Mouse (Mus musculus) erythroblast, embryonic 14.5 days (primary cell): Measurements from ENCODE around the gene Rasa3. TPM values are rescaled to one million over a fixed set of nuclear protein-coding genes. Genes with fewer than 3 reads are reported as not detected.

Experiments
- H3K27me3 ChIP-seq: 2 replicates; pipeline ENCODE4 v1.6.1; 2012; ENCODE audit warnings: inconsistent platforms; ENCODE audit not compliant: control insufficient read depth
- H3K36me3 ChIP-seq: 2 replicates; pipeline ENCODE4 v1.6.1; 2012; ENCODE audit warnings: mild to moderate bottlenecking, inconsistent platforms; ENCODE audit not compliant: control insufficient read depth
- H3K4me1 ChIP-seq: 2 replicates; pipeline ENCODE4 v1.6.1; 2012; ENCODE audit warnings: inconsistent platforms; ENCODE audit not compliant: control insufficient read depth
- H3K4me3 ChIP-seq: replicated peaks from 2 replicates; pipeline ENCODE3; 2012; ENCODE audit warnings: moderate library complexity, mild to moderate bottlenecking, inconsistent platforms
- H3K9me3 ChIP-seq: 2 replicates; pipeline ENCODE4 v1.6.1; 2012; ENCODE audit warnings: low read length, inconsistent platforms, mixed read lengths; ENCODE audit not compliant: control insufficient read depth
- GATA1 ChIP-seq: IDR thresholded peaks from 2 replicates; pipeline ENCODE4 v1.6.1; 2012; ENCODE audit warnings: low read length, inconsistent platforms, mixed read lengths
- TAL1 ChIP-seq: IDR thresholded peaks from 3 replicates; pipeline ENCODE4 v1.6.1; 2012; ENCODE audit warnings: low read length, inconsistent platforms, mixed read lengths
- polyA plus RNA-seq: library from polyadenylated mRNA; stranded (reverse); fragments of >175 nt; gene quantifications from 2 replicates; pipeline ENCODE4 v1.2.3, GENCODE M21; 2012

The Rasa3 gene
- polyA plus RNA-seq, 1 experiment: 0.10 TPM

GRCm38 (mm10) chr8:13629351-13630090 is 47.9 kb downstream of the Rasa3 start:
- no peaks in the 10 kb centered on the region for H3K27me3 ChIP-seq
- H3K4me1 ChIP-seq: peaks cover 10% of the 10 kb centered on the region
- H3K36me3 ChIP-seq: no peaks in the 10 kb centered on the region; the same call in 1 of the 2 replicates
- H3K4me3 ChIP-seq: no peak overlapping the region
- H3K9me3 ChIP-seq: no peaks in the 10 kb centered on the region
- no peak for TF ChIP-seq GATA1
- no peak for TF ChIP-seq TAL1

- no peaks in the 10 kb centered on the region for H3K27me3 ChIP-seq
- peaks cover 7% of the 10 kb centered on the region for H3K4me1 ChIP-seq
- TF ChIP-seq TAL1: no peak
- TF ChIP-seq GATA1: no peak
- H3K36me3 ChIP-seq: no peaks in the 10 kb centered on the region; the same call in 1 of the 2 replicates
- H3K4me3 ChIP-seq: no peak overlapping the region
- no peaks in the 10 kb centered on the region for H3K9me3 ChIP-seq
These were observed 49.3 kb downstream of the Rasa3 start for GRCm38 (mm10) chr8:13628067-13628466.

- Histone ChIP-seq H3K4me3 (no peak overlapping the region), H3K27me3 (no peaks in the 10 kb centered on the region), H3K4me1 (peaks cover 6% of the 10 kb centered on the region), H3K9me3 (no peaks in the 10 kb centered on the region), H3K36me3 (no peaks in the 10 kb centered on the region; the same call in 1 of the 2 replicates)
- TF ChIP-seq GATA1: no peak
- TF ChIP-seq TAL1: no peak
These were observed 49.8 kb downstream of the Rasa3 start for GRCm38 (mm10) chr8:13627591-13627990.

GRCm38 (mm10) chr8:13626114-13626513 is 51.3 kb downstream of the Rasa3 start:
- Histone ChIP-seq H3K9me3 (no peaks in the 10 kb centered on the region), H3K4me3 (no peak overlapping the region), H3K27me3 (no peaks in the 10 kb centered on the region), H3K4me1 (no peaks in the 10 kb centered on the region), H3K36me3 (no peaks in the 10 kb centered on the region; the same call in 1 of the 2 replicates)
- TF ChIP-seq TAL1 (no peak), GATA1 (no peak)

DNA sequence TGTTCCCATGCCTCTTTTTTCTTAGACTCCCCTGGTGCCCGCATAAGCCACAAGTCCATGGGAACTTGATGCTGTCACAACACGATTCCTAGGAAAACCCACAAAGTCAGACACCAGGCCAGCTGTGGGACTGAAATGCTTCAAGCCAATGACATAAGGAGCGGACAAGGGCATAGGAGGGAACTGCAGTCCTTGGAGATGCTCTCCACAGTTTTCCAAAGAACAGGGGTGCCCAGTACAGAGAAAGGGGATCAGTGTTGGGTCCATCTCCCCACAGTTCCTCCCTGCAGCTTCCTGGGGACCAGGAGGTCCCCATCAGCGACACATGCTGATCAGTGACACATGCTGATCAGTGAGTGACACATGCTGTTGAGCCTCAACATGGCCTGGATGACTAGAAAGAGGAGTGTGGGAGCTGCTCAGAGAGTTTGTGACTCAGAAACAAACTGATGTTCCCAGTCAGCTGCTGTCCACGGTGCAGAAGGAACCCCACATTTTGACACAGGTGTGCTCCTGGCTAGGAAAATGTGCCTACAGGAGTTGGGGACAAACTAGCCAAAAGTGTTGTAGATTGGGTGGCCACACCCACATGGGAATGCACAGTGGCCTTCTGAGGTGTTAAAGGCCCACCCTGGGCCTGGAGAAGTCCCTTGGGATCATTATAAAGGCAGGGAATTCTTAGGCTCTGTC is 52.0 kb downstream of the Rasa3 start:
- no peak for TF ChIP-seq TAL1
- no peak for TF ChIP-seq GATA1
- H3K36me3 ChIP-seq: no peaks in the 10 kb centered on the region; the same call in 1 of the 2 replicates
- no peaks in the 10 kb centered on the region for H3K9me3 ChIP-seq
- H3K4me1 ChIP-seq: no peaks in the 10 kb centered on the region
- H3K27me3 ChIP-seq: no peaks in the 10 kb centered on the region
- no peak overlapping the region for H3K4me3 ChIP-seq

DNA sequence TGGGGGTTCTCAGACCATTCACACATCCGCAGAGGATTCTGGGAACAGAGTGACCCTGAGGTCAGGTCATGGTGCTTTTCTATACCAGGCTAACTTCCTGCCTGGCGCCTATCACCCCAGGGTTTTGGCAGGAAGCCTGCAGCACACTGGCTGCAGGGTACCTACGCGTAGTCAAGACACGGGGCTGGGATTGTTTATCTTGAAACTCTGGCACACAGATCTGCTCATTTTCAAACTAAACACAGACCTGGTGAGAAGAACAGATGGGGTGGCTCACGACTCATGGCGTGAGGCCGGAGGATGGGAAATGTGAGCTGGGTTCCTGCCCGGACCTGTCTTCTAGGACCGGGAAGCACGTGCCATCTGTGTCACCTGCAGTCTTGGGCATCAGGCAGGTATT is 52.5 kb downstream of the Rasa3 start:
- no peaks in the 10 kb centered on the region for H3K4me1 ChIP-seq
- H3K36me3 ChIP-seq: no peaks in the 10 kb centered on the region; the same call in 1 of the 2 replicates
- no peaks in the 10 kb centered on the region for H3K27me3 ChIP-seq
- no peaks in the 10 kb centered on the region for H3K9me3 ChIP-seq
- TF ChIP-seq TAL1 (no peak), GATA1 (no peak)
- no peak overlapping the region for H3K4me3 ChIP-seq

DNA sequence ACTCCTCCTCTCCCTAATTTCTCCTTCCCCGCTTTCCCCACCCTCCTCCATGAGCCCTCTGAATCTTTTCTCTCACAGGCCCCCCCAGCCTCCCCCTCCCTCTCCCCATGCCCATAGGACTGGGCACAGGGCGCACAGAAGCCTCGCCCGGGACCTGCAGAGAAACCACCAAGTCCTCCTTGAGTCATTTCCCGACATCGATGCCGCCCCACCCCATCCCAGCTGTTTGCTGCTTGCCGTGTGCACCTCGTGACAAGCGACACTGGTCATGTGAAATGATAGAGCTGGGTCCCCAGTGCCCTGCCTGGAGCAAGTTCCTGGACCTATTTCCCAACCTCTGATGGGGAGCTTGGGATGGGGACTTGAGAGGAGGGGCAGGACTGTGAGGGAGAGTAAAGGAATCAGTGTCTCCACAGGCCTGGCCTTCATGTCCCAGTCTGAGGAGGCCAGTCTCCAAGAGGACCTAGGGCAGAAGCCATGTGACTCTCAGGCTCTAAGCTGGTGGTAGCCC is 53.4 kb downstream of the Rasa3 start:
- TF ChIP-seq TAL1 (no peak), GATA1 (no peak)
- Histone ChIP-seq H3K9me3 (no peaks in the 10 kb centered on the region), H3K4me1 (no peaks in the 10 kb centered on the region), H3K27me3 (no peaks in the 10 kb centered on the region), H3K4me3 (no peak overlapping the region), H3K36me3 (no peaks in the 10 kb centered on the region; the same call in 1 of the 2 replicates)

GRCm38 (mm10) chr8:13623038-13623750 is 54.2 kb downstream of the Rasa3 start:
- Histone ChIP-seq H3K27me3 (no peaks in the 10 kb centered on the region), H3K36me3 (no peaks in the 10 kb centered on the region; the same call in 1 of the 2 replicates), H3K4me3 (no peak overlapping the region), H3K9me3 (no peaks in the 10 kb centered on the region), H3K4me1 (no peaks in the 10 kb centered on the region)
- no peak for TF ChIP-seq GATA1
- no peak for TF ChIP-seq TAL1
